Mouse (Mus musculus): Measurements from ENCODE around the gene Pygo1.

- TF ChIP-seq CTCF (IDR thresholded peaks at IDR 0.05; ENCODE audit: control insufficient read depth, insufficient read depth, insufficient replicate concordance, low read depth, low read length) = no peak
- no peak for TF ChIP-seq POLR2A (IDR thresholded peaks at IDR 0.05; ENCODE audit: control insufficient read depth, low read depth, low read length)
These were observed 70.7 kb downstream of the Pygo1 start for GRCm38 (mm10) chr9:72996167-72996566.
